Mouse (Mus musculus) neutrophil, adult 5-6 weeks (primary cell): ENCODE data around the gene Rap1gap2. TPM values are rescaled to one million over a fixed set of nuclear protein-coding genes. Genes with fewer than 3 reads are reported as not detected.

Experiments used
- ATAC-seq: fragments of 151-379, 151-347 bp; 2 replicates; pipeline ENCODE4 v1.8.0; 2017; ENCODE audit warnings: mild to moderate bottlenecking, moderate TSS enrichment; ENCODE audit not compliant: insufficient number of reproducible peaks, poor library complexity, low FRiP score, severe bottlenecking; ENCODE audit errors: extremely low read depth
- total RNA-seq: library from RNA; stranded (forward); fragments of 200-1000 nt; gene quantifications from 2 replicates; pipeline ENCODE4 v1.2.3, GENCODE M21; 2017

Rap1gap2 gene
- total RNA-seq, 1 experiment from 2014 or later, result 34.8 TPM

DNA sequence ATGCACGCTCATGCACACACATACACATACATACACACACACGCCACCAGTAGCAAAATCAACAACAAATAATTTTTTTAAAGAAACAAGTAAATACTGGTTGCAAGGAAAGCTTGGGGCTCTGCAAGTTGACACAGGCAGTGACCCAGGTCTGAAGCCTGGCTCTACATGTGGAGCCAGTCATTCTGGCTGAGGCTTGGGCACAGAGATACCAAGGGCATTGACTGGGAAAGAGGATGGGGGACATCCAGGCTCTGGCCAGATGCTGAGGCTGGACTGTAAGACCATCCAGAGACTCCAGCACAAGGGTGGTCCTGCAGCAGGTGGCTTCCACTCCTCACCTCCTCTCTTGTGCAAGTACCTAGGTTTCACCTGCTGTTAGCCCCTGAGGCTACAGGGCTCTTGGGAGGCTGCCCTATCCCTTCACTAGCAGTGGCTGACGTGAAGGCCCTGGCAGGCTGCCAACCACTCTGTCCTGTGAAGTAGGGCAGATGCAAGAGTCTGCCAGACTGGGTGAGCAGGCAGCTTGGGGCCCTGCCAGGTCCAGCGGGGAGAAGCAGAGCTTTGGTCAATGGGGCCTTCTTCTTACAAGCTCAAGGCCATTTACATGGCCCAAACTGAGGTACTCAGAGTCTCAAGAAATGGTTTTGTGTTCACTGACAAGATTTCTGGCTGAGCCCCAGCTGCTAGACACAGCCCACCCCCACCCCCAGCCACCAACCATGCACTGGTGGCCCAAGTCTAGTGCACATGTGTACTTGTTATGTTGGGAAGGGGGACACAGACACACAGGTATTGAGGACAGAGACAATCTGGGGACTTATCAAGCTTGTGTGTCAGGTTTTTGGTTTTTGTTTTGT lies 201.9 kb downstream of the Rap1gap2 start:
- ATAC-seq, result no peak

DNA sequence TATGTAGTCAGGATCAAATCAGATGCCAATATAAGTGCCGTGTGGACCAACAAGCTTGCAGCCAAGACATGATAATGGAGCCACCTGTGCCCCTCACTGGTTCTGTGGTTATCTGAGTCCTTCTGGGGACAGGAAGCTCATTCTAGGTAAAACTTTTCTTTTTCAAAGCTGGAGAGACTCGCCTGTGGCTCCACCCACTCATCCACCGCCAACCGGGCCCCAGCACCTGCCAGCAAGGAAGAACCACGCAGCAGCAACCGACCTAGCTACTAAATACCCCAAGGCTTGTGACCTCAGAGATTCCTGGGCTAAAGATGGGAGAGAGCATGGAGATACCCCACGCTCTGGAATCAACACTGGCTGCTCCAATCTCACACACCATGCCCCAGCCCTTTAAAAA lies 205.5 kb downstream of the Rap1gap2 start:
- no peak for ATAC-seq

DNA sequence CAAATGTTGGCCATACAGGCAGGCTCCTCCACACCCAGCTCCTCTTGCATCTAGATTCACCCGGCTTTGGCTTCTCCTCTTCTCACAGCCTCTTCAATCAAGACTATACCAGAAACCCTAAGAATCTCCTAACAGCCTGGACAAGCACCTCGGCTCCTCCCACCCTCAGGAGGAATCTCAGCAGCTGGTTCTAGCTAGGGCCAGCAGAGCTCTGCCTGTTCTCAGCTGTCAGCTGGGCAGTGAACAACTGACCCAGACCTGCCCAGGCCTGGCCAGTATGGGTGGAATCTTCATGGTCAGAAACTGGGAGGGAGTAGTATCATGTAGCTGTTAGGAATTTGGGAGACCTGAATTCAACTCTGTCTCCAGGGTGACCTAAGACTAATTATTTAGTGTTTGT lies 206.5 kb downstream of the Rap1gap2 start:
- no peak for ATAC-seq

DNA sequence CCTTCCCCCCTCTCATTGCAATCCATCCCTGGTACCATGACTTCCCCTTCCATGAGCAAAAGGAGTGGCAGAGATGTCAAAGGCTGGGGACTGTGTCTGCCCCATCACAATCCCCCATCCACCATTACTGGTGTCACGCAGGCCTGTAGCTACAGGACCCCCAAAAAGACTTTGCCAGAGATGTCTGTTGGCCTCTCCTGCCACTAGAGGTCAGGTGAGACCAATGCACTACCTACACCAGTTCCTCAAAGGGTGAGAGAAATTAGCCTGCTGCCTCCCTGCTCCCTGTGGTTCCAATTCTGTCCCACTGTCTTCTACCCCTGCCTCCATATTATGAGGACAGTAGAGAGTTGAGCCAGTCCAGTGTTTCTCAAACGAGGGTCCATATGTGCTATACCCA lies 208.6 kb downstream of the Rap1gap2 start:
- ATAC-seq, result no peak

DNA sequence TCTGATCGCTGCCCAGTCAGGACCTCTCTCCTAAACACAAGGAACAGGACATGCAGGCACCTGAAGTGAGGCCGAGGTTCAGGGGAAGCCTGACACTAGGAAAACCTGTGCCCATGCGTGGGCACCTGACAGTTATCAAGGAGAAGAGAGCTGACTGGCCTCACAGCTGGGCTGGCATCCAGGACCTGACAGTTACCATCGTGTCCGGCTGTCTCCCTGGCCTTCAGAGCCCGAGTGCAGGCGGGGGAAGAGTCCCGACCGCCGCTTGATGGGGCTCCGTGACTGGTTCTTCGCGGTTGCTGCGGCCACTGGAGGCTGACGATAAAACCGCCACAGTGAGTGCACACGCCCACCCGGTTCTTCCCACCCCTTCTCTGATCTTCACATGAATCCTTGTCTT lies 215.1 kb downstream of the Rap1gap2 start:
- no peak for ATAC-seq

DNA sequence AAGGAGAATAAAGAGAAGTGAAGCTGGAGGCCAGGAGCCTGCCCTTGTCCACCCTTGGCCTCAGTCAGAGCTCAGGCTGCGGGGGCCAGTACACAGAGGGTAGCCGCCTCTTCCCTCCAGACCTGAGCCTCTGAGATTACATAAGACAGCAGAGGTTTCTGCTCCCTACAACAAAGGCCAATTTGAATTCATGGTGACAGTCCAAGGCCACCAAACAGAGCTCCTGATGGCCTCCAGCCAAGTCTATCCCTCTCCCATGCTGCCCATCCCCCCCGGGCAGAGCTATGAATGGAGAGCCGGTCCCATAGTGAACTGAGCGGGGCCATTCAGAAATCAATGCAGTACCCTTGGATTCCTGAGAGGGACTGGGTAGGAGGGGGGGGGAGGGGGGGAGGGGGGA lies 217.2 kb downstream of the Rap1gap2 start:
- ATAC-seq, result no peak

DNA sequence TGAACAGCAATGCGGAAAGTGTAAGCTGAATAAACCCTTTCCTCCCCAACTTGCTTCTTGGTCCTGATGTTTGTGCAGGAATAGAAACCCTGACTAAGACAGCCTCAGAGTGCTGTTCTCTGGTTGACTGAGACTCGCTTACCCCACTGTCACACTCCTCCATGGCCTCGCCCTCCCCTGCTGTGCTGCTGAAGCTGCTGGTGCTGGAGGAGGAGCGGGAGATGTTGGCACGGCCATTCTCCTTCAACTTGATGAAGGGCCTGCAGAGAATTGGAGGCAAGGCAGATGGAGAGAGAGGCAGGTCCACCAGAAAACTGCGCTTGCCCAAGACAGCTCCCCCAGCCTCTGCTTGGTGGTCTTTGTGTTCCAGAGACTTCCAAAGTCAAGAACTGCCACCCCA lies 217.8 kb downstream of the Rap1gap2 start:
- ATAC-seq, result no peak

DNA sequence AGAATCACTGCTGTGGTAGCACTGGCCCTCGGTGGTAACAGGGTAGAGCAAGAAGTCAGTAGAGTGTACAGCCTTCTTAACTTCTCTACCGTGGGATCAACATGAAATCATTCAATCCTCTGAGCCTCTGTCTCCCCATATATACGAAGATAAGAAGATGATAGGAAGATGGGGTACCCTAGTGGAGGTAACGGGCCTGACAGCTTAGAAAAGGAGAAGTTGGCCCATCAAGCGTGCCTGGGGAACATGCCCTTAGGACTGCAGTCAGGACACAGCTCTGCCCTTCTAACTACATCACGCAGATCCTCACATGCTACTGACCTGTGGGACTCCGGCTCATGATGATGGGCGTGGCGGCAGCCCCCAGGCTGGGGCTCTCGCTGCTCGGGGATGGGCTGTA lies 218.8 kb downstream of the Rap1gap2 start:
- ATAC-seq, result no peak

DNA sequence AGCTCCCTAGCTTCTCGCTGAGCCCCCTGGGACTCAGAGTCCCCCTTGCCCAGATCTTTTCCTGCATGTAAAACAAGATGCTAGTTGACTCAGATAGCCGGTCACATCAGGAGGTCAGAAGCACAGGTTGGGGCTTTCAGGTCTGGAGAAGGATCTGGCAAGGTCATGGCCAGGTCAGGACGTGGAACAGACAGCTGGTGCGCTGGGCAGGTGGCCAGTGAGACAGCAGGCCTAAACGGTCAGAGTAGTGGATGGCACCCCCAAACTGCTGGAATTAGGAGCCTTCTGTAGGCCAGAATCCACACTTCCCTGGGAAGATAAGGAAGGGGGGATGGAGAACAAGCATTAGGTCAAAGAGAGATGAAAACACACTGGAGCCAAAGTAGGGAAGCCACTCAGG lies 223.5 kb downstream of the Rap1gap2 start:
- ATAC-seq, result no peak

DNA sequence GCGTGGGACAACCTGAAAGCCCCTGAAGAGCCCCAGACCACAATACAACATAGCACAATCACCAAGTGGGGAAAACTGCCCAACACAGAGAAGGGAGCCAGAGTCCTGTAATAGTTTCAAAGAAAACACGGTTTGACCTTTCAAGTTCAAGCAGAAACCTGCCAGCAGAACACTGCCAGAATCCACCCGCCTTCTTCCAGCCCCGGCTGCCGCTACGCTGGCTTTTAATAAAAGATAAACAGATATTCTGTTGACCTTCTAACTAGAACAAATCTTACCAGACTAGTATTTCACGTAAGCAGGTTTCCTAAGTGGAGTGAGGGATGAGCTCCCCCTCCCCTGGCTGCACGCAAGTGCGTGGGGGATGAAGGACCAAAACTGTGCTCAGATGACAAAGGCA lies 225.0 kb downstream of the Rap1gap2 start:
- ATAC-seq, result no peak

DNA sequence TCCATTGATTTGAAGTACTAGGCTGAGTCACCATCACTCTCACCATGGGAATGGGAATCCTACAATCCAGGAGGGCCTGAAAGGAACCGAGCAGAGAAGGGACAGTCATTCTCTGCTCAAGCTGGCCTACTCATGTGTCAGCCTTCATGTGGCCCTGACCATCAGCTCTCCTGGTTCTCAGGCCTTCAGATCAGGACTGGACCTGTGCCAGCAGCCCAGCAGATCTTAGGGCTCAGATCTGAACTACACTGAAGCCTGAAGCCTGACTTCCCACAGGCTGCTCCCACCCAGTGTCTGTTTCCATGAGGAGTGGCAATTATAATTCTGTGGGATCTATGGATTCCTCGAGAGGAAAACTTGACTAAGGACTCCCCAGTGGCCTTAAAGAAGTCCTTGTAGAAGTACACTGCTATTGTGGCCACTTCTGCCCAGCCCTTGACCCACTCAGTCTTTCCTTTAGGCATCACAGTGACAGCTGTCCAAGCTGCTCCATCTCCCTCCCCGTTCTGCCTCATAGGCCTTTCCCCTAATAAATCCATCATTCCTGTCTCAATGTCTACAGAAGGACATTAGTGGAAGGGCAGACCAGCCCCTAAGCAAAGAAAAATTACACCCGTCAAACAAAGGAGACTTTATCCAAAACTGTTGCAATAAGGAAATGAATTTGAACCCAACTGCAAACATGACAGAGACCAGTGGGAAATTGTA lies 231.4 kb downstream of the Rap1gap2 start:
- no peak for ATAC-seq

DNA sequence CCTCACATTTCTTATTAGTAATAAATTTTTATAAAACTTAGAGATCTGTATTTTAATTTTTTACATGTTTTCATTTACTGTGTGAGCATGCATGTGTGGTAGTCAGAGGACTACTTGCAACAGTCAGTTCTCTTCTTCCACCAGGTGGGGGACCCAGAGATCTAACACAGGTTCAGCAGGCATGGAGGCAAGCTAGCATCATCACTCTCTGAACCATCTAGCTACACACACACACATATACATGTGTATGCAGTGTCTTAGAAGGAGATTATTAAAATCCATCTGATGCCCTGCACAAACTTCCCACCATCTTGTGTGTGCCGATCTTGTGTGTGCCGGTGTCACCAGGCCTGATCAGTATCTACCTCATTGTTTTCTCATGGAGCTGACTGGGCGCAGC lies 233.9 kb downstream of the Rap1gap2 start:
- no peak for ATAC-seq

DNA sequence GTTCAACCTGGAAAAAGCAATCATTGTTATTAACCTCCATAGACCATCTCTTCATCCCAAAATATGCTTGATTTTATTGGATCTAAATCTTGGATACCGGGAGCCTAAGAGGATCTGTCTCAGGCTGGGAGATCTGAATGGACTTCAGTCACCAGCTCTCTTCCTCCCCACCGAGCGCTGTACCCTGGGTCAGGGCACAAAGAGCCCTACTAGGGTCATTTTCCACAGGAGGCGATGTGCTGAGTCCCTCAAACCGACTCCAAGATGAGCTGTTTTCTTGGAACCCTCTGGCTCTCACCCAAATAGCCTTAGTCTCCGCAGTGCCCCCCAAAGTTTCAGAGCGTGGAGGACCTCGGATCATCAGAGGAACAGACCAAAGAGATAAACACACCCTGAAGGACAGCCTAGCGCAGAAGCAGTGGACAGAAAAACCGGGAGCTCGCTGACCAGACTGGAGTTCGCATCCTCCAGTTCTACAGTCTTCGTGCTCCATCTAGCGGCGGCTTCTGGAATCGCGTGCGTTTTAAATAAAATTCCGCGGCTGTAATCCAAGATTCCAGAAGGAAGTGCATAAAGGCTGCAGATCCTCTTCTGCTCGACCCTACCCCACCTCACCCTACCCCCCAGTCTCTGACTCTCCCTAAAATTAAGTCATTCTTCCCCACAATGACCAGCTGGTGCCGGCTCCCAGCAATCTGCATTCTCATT lies 239.2 kb downstream of the Rap1gap2 start:
- peak; percentile 41; the same call in 1 of the 2 replicates for ATAC-seq

DNA sequence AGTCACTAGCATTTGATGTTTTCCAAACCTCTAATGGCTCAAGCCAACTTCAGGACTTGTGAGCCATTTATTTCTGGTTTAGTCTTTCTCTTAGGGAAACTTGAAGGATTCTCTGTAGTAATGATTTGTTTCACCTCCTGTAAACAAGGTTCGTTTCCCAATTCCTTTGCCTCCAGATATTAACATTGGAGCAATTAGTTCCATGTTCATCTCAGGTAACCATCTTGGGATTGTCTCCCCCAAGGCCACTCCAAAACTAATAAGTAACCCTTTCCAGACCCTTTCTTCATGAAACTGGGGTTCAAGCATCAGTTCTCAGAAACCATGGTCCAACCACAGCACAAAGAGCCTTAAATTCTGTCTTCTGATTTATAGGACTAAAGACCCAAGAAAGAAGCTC lies 248.9 kb downstream of the Rap1gap2 start, which contains the start of gene Olfr412:
Gene Olfr412 (plus strand): TSS at position 301 of the 400 bp plus-strand sequence.
- no peak for ATAC-seq

DNA sequence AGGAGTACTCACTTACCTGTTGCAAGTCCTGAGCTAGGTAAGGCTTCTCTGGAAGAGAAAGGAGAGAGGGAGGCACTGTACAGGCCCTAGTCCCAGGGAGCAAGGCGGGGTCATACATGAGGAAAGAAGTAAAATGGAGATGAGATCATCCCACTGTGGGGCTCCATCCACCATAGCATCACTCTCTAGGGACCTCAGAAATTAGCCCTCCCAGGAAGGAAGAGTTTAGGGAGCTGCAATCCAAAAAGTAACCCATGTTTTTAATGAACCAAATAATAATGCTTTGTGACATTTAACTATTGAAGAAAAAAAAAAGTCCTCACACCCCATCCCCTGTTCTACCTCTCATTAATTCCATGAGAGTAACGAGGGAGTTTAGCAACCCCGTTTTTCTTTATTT lies 258.2 kb downstream of the Rap1gap2 start, which contains the start of gene Olfr411:
Gene Olfr411 (minus strand): TSS at position 101 of the 400 bp plus-strand sequence.
- ATAC-seq, result no peak

DNA sequence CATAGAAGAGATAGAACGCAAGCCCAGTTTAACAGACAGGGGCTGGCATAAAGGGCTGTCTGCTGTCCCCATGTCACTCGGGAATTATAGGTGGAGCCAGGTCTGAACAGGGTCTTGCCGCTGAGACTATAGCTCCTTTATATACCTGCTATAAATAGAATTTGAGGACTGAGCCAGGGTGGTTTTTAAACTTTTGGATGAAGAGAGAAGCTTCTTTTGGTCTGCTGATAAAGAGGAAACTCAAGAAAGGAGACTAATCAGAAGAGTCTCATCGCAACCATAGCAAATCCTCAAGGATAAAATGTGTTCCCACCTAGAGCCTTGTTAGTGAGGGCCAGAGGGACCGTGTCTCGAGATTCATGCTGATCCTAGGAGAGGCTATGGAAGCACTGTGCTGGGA lies 272.8 kb downstream of the Rap1gap2 start, which contains the start of gene Olfr410:
Gene Olfr410 (minus strand): TSS at position 101 of the 400 bp plus-strand sequence.
- ATAC-seq, result no peak
